Mouse (Mus musculus): Measurements from ENCODE around the gene Ube2c. TPM values are rescaled to one million over a fixed set of nuclear protein-coding genes. Genes with fewer than 3 reads are reported as not detected.
"Not testable (repeated sequence)": the region's sequence is repeated elsewhere in the genome, so short reads cannot be mapped to it uniquely, and the experiment has no call there.

The Ube2c gene
- polyA plus RNA-seq, 1 experiment from 2014 or later: 377 TPM

GRCm38 (mm10) chr2:164791841-164792261, 22.2 kb downstream of the Ube2c start:
- no peak overlapping the region for H3K4me3 ChIP-seq
- H3K27me3 ChIP-seq: no peaks in the 10 kb centered on the region
- no peak for ATAC-seq (replicated peaks; ENCODE audit: insufficient number of reproducible peaks, insufficient read depth, low FRiP score, low read depth)
- no peak overlapping the region for H3K9ac ChIP-seq
- H3K36me3 ChIP-seq: peaks cover 49% of the 10 kb centered on the region
- H3K27ac ChIP-seq: no peak overlapping the region
- no peak overlapping the region for H3K4me2 ChIP-seq
- 91% methylated on average over 18 of the region's 18 CpGs for WGBS
- H3K4me1 ChIP-seq (replicated peaks): peaks cover 32% of the 10 kb centered on the region
- no peaks in the 10 kb centered on the region for H3K9me3 ChIP-seq (replicated peaks)

- no peaks in the 10 kb centered on the region for H3K9me3 ChIP-seq (replicated peaks)
- no peak overlapping the region for H3K4me3 ChIP-seq
- no peak overlapping the region for H3K9ac ChIP-seq
- H3K27me3 ChIP-seq: no peaks in the 10 kb centered on the region
- peaks cover 25% of the 10 kb centered on the region for H3K4me1 ChIP-seq (replicated peaks)
- no peak overlapping the region for H3K4me2 ChIP-seq
- no peak for ATAC-seq (replicated peaks; ENCODE audit: insufficient number of reproducible peaks, insufficient read depth, low FRiP score, low read depth)
- H3K27ac ChIP-seq: peak overlapping the region; percentile 76
- 83% methylated on average over 12 of the region's 12 CpGs for whole genome bisulfite sequencing
- H3K36me3 ChIP-seq: peaks cover 55% of the 10 kb centered on the region
Measured at GRCm38 (mm10) chr2:164792400-164793190, 22.9 kb downstream of the Ube2c start.

GRCm38 (mm10) chr2:164793236-164793635, 23.5 kb downstream of the Ube2c start:
- peaks cover 21% of the 10 kb centered on the region for H3K4me1 ChIP-seq (replicated peaks)
- H3K27me3 ChIP-seq: no peaks in the 10 kb centered on the region
- peak overlapping the region; percentile 76 for H3K27ac ChIP-seq
- H3K9me3 ChIP-seq (replicated peaks): no peaks in the 10 kb centered on the region
- peaks cover 61% of the 10 kb centered on the region for H3K36me3 ChIP-seq
- no peak overlapping the region for H3K4me3 ChIP-seq
- no peak for ATAC-seq (replicated peaks; ENCODE audit: insufficient number of reproducible peaks, insufficient read depth, low FRiP score, low read depth)
- WGBS: 34% methylated on average over 3 of the region's 3 CpGs
- no peak overlapping the region for H3K9ac ChIP-seq
- H3K4me2 ChIP-seq: no peak overlapping the region

GRCm38 (mm10) chr2:164793772-164794171, 24.1 kb downstream of the Ube2c start:
- Histone ChIP-seq H3K27ac (peak overlapping the region; percentile 76), H3K36me3 (peaks cover 61% of the 10 kb centered on the region), H3K9me3 (replicated peaks) (no peaks in the 10 kb centered on the region), H3K4me3 (no peak overlapping the region), H3K27me3 (no peaks in the 10 kb centered on the region), H3K9ac (no peak overlapping the region), H3K4me1 (replicated peaks) (peaks cover 16% of the 10 kb centered on the region), H3K4me2 (no peak overlapping the region)
- ATAC-seq (replicated peaks; ENCODE audit: insufficient number of reproducible peaks, insufficient read depth, low FRiP score, low read depth): no peak
- WGBS: 76% methylated on average over 2 of the region's 2 CpGs

- H3K4me3 ChIP-seq: no peak overlapping the region
- H3K9ac ChIP-seq: no peak overlapping the region
- peak overlapping the region; percentile 76 for H3K27ac ChIP-seq
- WGBS: 26% methylated on average over 5 of the region's 5 CpGs
- H3K36me3 ChIP-seq: peaks cover 66% of the 10 kb centered on the region
- H3K4me2 ChIP-seq: no peak overlapping the region
- ATAC-seq (replicated peaks; ENCODE audit: insufficient number of reproducible peaks, insufficient read depth, low FRiP score, low read depth): peak; percentile 48
- H3K27me3 ChIP-seq: no peaks in the 10 kb centered on the region
- peaks cover 16% of the 10 kb centered on the region for H3K4me1 ChIP-seq (replicated peaks)
- H3K9me3 ChIP-seq (replicated peaks): no peaks in the 10 kb centered on the region
Measured at GRCm38 (mm10) chr2:164794293-164794692, 24.6 kb downstream of the Ube2c start.

- no peak overlapping the region for H3K4me3 ChIP-seq
- H3K4me1 ChIP-seq (replicated peaks): peaks cover 16% of the 10 kb centered on the region
- H3K9me3 ChIP-seq (replicated peaks): no peaks in the 10 kb centered on the region
- WGBS: 73% methylated on average over 4 of the region's 4 CpGs
- H3K27me3 ChIP-seq: no peaks in the 10 kb centered on the region
- H3K27ac ChIP-seq: no peak overlapping the region
- H3K9ac ChIP-seq: no peak overlapping the region
- H3K36me3 ChIP-seq: peaks cover 65% of the 10 kb centered on the region
- no peak for ATAC-seq (replicated peaks; ENCODE audit: insufficient number of reproducible peaks, insufficient read depth, low FRiP score, low read depth)
- no peak overlapping the region for H3K4me2 ChIP-seq
Measured at GRCm38 (mm10) chr2:164795868-164796267, 26.2 kb downstream of the Ube2c start.

- not testable (repeated sequence) for H3K4me2 ChIP-seq; ATAC-seq (replicated peaks; ENCODE audit: insufficient number of reproducible peaks, insufficient read depth, low FRiP score, low read depth); H3K27me3 ChIP-seq; H3K4me3 ChIP-seq; H3K9ac ChIP-seq; H3K9me3 ChIP-seq (replicated peaks); H3K27ac ChIP-seq
- Histone ChIP-seq H3K36me3 (peaks cover 58% of the 10 kb centered on the region; the same call in 1 of the 2 replicates), H3K4me1 (replicated peaks) (peaks cover 14% of the 10 kb centered on the region)
- 79% methylated on average over 6 of the region's 6 CpGs for WGBS
Measured at GRCm38 (mm10) chr2:164798554-164798953, 28.9 kb downstream of the Ube2c start.

GRCm38 (mm10) chr2:164800252-164801004, 30.7 kb downstream of the Ube2c start:
- no peaks in the 10 kb centered on the region for H3K27me3 ChIP-seq
- no peak overlapping the region for H3K4me2 ChIP-seq
- H3K4me1 ChIP-seq (replicated peaks): peaks cover 17% of the 10 kb centered on the region
- WGBS: 87% methylated on average over 13 of the region's 13 CpGs
- no peak overlapping the region for H3K4me3 ChIP-seq
- H3K27ac ChIP-seq: no peak overlapping the region
- H3K9ac ChIP-seq: no peak overlapping the region
- peaks cover 51% of the 10 kb centered on the region; the same call in 1 of the 2 replicates for H3K36me3 ChIP-seq
- H3K9me3 ChIP-seq (replicated peaks): no peaks in the 10 kb centered on the region
- ATAC-seq (replicated peaks; ENCODE audit: insufficient number of reproducible peaks, insufficient read depth, low FRiP score, low read depth): no peak

- no peaks in the 10 kb centered on the region for H3K9me3 ChIP-seq (replicated peaks)
- ATAC-seq (replicated peaks; ENCODE audit: insufficient number of reproducible peaks, insufficient read depth, low FRiP score, low read depth): no peak
- no peak overlapping the region for H3K27ac ChIP-seq
- peak overlapping the region; percentile 74 for H3K4me2 ChIP-seq
- peak overlapping the region; percentile 91 for H3K4me3 ChIP-seq
- peaks cover 24% of the 10 kb centered on the region for H3K4me1 ChIP-seq (replicated peaks)
- H3K9ac ChIP-seq: peak overlapping the region; percentile 77
- 87% methylated on average over 16 of the region's 16 CpGs for WGBS
- H3K36me3 ChIP-seq: peaks cover 34% of the 10 kb centered on the region; the same call in 1 of the 2 replicates
- no peaks in the 10 kb centered on the region for H3K27me3 ChIP-seq
Measured at GRCm38 (mm10) chr2:164803201-164803920, 33.7 kb downstream of the Ube2c start.

GRCm38 (mm10) chr2:164803921-164804313, 34.2 kb downstream of the Ube2c start:
- H3K27ac ChIP-seq: no peak overlapping the region
- H3K4me1 ChIP-seq (replicated peaks): peaks cover 24% of the 10 kb centered on the region
- 56% methylated on average over 1 of the region's 1 CpGs for WGBS

More at GRCm38 (mm10) chr2:164803921-164804313, 34.2 kb downstream of the Ube2c start:
- ATAC-seq (replicated peaks; ENCODE audit: insufficient number of reproducible peaks, insufficient read depth, low FRiP score, low read depth): no peak
- H3K9ac ChIP-seq: peak overlapping the region; percentile 77
- H3K4me2 ChIP-seq: peak overlapping the region; percentile 74
- no peaks in the 10 kb centered on the region for H3K9me3 ChIP-seq (replicated peaks)
- peaks cover 33% of the 10 kb centered on the region; the same call in 1 of the 2 replicates for H3K36me3 ChIP-seq
- peak overlapping the region; percentile 91 for H3K4me3 ChIP-seq
- no peaks in the 10 kb centered on the region for H3K27me3 ChIP-seq
